Mouse (Mus musculus): ENCODE measurements around the gene Adora1.
A peak's percentile ranks its signal among the peaks of the same experiment; 100 is the strongest.

Adora1 gene

GRCm38 (mm10) chr1:134215751-134216628 is 19.2 kb downstream of the Adora1 start:
- DNase-seq: peak; percentile 52

- DNase-seq: no peak
These were observed 20.2 kb downstream of the Adora1 start for GRCm38 (mm10) chr1:134215059-134215458.

- DNase-seq: no peak
These were observed 21.8 kb downstream of the Adora1 start for GRCm38 (mm10) chr1:134213405-134213804.

- no peak for DNase-seq
These were observed 22.9 kb downstream of the Adora1 start for GRCm38 (mm10) chr1:134212351-134212750.

GRCm38 (mm10) chr1:134211631-134212030 is 23.6 kb downstream of the Adora1 start:
- DNase-seq: no peak

GRCm38 (mm10) chr1:134211043-134211442 is 24.2 kb downstream of the Adora1 start:
- no peak for DNase-seq

- no peak for DNase-seq
These were observed 25.0 kb downstream of the Adora1 start for GRCm38 (mm10) chr1:134210179-134210755.

GRCm38 (mm10) chr1:134206085-134206484 is 29.1 kb downstream of the Adora1 start:
- DNase-seq: peak; percentile 33

GRCm38 (mm10) chr1:134205296-134206018 is 29.8 kb downstream of the Adora1 start:
- peak; percentile 86 for DNase-seq

GRCm38 (mm10) chr1:134204230-134204629 is 31.0 kb downstream of the Adora1 start:
- no peak for DNase-seq

- DNase-seq: no peak
These were observed 33.3 kb downstream of the Adora1 start for GRCm38 (mm10) chr1:134201751-134202420.

GRCm38 (mm10) chr1:134200998-134201686 is 34.1 kb downstream of the Adora1 start:
- DNase-seq: no peak

- no peak for DNase-seq
These were observed 34.8 kb downstream of the Adora1 start for GRCm38 (mm10) chr1:134200481-134200880.

GRCm38 (mm10) chr1:134198197-134198995 is 36.8 kb downstream of the Adora1 start:
- DNase-seq: no peak

GRCm38 (mm10) chr1:134197325-134197982 is 37.8 kb downstream of the Adora1 start:
- no peak for DNase-seq

GRCm38 (mm10) chr1:134196386-134196785 is 38.8 kb downstream of the Adora1 start:
- peak; percentile 81 for DNase-seq

- DNase-seq: peak; percentile 89
These were observed 39.3 kb downstream of the Adora1 start for GRCm38 (mm10) chr1:134195979-134196378.

- DNase-seq: no peak
These were observed 39.7 kb downstream of the Adora1 start for GRCm38 (mm10) chr1:134195571-134195970.

GRCm38 (mm10) chr1:134195117-134195516 is 40.1 kb downstream of the Adora1 start:
- peak; percentile 15 for DNase-seq

GRCm38 (mm10) chr1:134194298-134195022 is 40.8 kb downstream of the Adora1 start:
- DNase-seq: peak; percentile 45
